Mouse (Mus musculus) kidney, adult 8-10 months (tissue): ENCODE results near the gene H3f3a.

Source experiments
- DNase-seq, 2 experiments: peaks; one replicate each; pipeline ENCODE4 v3.0.0; 2022

Gene H3f3a

GRCm38 (mm10) chr1:180756711-180757110, 57.0 kb downstream of the H3f3a start:
- no peak for DNase-seq

DNA sequence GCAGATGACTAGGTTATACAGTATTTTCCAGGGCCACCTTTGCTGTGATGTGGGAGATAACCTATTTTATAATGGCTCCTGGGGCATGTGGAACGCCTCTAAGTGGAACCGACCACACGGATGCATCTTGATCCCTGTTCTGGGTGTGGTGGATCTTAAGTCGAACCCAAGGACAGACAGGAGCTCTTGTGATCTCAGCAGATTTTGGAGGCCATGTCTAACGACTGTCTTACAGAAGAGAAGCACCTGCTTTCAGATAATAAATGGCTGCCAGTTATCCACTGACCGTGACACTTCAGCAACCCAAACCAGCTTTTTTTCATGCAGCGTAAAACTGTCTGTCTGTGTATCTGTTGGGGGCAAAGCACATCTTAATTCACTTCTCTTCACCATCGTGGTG, 59.4 kb downstream of the H3f3a start:
- no peak for DNase-seq

DNA sequence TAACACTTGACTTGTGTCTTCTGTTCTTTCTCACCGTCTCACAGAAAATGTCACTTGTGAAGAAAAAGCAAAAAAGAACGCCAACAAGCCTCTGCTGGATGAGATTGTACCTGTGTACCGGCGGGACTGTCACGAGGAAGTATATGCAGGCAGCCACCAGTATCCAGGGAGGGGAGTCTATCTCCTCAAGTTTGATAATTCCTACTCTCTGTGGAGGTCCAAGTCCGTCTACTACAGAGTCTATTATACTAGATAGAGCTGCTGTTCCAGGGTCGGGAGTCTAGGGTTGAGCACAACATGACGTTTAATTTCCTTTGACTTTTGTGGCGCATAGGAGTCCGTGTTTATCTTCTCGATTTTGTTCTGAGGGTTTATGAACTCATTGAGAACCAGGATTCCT, 61.6 kb downstream of the H3f3a start:
- no peak for DNase-seq
